Mouse (Mus musculus) fibroblast of lung, adult 2 months (primary cell): ENCODE results near the gene Tut7.
"Not testable (repeated sequence)": the region's sequence is repeated elsewhere in the genome, so short reads cannot be mapped to it uniquely, and the experiment has no call there.

ENCODE experiments used
- DNase-seq: peaks from one replicate; pipeline ENCODE4 v3.0.0-alpha.2; 2011; ENCODE audit warnings: low read depth

Tut7 gene

DNA sequence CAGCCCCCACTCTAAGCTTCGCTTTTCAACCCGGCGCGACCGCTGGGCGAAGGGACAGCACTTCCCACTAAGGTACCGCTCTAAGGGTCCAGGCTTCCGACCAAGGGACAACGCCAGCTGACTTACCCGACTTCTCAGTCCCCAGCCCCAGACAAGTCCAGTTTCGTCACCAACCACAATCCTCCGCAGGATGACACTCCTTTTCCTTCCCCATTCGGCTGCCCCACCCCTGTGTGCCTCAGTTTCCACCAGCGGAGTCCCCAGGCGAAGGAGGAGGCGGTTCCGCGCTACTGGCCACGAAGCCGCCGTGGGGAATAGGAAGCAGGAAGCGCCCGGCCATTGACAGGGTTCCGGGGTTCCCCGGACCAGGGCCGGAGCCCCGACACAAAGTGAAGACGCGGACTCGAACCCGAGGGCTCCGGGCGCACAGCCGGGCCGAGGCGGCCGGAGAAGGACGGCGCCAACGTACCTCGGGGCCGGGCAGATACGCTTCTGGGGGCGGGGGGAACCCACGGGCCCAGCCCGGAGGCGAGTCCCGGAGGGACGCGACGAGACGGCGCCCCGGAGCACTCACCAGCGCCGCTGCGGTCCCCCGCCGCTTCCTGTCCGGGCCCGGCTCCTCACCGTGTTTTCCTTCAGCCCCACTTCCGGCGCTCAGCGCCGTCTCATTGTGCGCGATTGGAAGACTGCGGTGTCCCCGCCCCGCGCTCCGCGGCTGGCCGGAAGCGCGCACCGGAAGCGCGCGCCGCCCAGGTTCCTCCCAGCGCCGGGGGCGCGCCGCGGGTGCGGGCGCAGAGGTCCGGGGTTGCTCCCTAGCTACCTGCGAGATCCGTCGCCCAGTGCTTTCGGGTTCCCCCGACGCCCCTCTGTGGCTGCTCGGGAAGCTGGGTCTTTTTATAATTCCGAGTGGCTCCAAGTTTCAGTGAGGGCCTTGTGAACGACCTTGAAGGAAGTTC, at the start of gene Tut7:
Tut7 (minus strand) TSS at position 641 of the 956 bp plus-strand sequence.
- DNase-seq, result peak; percentile 79

DNA sequence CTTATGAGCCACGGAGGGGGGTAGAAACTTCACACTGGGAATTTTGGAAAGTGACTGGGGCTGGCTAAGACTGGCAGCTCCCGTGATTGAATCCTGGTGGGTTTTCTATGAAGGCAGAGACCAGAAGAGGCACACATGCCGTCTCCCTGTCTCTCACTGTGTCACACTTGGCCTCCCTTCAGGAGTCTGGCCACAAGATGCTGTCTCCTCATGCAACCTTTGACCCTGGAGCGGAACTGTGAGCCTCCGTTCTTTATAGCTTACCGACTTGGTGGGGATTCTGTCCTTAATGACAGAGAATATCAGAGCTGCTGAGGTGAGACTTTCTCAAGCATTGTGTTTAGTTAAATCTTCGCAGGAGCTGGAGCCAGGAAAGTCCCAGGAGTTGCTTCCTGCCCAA, 49.5 kb upstream of the Tut7 start:
- DNase-seq, result no peak

DNA sequence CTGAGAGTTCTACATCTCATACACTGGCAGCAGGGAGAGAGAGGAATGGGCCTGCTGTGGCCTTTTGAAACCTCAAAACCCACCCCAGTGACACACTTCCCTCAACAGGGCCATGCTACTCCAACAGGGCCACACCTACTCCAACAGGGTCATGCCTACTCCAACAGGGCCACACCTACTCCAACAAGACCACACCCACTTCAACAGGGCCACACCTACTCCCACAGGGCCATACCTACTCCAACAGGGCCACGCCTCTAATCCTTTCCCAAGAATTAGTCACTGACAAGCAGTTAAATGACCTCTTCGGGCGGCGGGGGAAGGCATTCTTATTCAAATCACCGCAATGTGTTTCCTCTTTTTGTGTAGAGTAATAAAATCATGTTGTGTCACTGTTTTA, 47.1 kb upstream of the Tut7 start:
- no peak for DNase-seq

DNA sequence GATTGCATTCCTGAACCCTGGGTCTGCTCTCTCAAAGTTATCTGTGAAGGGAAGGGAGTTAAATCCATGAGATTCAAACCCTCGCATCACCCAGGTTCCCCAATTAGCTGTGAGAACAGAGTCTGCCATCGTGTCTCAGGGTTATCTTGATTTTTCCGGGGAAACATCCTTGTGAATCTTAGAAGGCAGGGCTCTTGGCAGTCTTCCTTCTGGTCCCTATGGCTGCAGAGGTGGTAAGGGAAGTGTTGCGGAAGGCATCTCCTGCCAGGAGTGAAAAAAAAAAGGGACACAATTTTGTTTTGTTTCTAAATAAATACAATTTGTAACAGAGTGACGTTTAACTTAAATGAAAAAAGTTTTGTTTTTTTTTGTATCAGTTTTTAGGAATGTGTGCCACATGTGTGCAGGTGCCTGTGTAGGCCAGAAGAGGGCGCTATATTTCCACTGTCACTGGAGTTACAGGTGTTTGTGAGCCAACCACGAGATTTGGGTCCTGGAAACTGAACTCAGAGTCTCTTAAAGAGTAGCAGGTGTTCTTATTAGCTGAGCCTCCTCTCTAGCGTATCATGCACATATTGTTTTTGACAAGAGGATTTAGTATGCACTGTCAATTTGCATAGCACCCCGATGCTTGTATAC, 45.2 kb upstream of the Tut7 start:
- DNase-seq, result no peak

DNA sequence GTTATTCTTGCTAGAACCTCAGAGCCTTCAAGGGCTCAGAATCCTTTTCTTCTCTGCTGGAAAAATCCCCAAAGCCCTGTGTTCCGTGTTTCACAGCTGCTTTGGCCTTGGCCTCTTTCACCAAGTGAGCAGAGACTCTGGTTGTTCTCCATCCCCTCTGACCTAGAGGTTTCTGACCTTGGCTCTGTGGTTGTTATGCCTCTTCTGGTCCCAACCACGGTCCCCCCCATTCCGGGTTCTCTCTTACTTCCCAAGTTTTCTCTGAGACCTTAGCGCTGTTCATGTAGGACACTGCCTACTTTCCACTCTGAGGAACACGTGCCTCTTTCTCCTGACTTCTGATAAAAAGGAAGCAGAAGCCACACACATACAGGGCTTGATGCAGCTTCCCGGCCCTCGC, 44.2 kb upstream of the Tut7 start:
- no peak for DNase-seq

DNA sequence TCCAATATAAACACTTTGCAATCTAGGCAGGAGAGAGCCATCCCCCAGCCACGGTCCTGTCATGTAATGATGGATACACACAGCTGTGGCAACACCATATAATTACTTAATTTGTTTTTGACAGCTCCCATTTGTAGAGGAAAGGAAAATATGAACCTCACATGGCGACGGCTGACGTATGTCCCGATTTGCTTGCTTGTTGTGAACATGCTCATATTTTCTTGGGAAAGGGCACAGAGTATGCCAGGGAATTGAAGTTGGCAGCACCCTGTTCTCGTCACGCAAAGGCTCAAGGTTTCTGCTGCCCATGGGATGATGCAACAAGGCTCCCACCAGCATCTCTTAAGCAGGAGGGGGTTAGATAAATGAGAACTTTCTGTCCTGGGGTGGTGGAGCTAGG, 36.6 kb upstream of the Tut7 start:
- peak; percentile 86 for DNase-seq

DNA sequence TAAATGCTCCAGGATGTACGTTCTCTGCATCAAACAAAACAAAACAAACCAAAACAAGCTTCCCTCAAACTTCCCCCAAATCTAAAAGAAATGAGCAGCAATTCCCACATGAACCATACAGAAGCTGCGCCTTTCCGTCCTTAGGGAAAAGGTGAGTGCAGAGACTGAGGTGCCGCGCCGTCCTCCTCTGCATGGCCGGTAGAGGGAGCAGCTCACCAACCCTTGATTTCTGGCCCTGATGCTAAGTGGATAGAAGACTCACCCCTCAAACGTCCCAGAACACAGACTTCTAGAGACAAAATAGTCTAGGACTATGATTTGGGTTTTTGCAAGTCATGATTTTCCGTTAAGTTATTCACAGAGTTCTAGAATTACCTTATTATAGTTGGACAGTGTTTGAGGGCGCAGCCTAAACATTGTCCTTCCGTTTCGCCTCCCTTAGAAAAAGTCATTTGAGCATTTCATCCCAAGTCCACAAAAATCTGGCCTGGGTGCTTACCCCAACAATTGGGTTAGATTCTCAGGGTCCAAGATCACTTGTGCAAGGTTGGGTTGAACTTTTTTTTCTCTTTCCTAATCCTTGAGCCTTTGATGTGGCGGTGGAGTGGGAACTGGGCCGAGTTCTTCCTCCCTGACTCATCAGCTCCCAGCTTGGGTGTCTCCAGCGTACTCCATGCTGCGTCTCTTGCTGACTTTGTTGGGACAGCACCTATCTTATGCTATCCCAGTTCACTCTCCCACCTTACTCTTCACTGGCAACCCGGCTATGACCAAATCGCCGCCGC, 33.5 kb upstream of the Tut7 start:
- peak; percentile 64 for DNase-seq

DNA sequence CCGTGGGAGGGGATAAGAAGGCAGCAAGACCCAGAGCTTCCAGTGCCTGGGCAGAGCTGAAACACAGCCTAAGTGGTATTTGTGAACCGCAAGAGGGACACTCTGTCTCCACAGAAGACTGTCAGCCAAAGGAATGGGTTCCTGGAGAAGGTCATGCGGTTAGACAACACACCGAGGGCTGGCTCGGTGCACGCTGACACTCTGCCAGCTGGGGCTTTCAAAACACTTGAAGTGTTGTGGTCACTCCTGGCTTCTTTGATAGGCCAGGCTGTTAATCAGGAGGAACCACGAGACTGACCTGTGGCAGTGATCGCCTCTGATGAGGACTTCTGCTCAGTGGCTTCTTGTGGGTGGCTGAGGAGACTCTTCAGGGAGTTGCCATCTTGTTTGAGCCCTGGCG, 30.5 kb upstream of the Tut7 start:
- DNase-seq, result peak; percentile 97

DNA sequence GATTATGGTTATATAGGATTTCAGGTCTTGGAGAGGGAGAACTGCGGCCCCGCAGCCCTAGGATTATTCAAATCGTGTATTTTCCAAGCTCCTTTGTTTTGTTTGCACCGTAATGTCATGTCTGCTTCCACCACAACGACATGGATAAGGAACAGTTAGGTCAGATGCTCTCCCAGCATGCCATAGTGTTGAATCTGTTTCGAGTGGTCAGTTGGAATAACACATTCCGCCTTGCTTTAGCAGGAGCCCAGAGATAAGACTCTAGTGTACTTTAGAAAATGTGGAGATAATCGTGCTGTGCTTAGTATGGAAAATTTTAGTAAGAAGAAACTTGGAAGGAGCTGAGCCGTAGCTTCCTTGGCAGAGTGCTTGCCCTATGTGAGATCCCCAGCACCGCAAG, 27.4 kb upstream of the Tut7 start:
- no peak for DNase-seq

DNA sequence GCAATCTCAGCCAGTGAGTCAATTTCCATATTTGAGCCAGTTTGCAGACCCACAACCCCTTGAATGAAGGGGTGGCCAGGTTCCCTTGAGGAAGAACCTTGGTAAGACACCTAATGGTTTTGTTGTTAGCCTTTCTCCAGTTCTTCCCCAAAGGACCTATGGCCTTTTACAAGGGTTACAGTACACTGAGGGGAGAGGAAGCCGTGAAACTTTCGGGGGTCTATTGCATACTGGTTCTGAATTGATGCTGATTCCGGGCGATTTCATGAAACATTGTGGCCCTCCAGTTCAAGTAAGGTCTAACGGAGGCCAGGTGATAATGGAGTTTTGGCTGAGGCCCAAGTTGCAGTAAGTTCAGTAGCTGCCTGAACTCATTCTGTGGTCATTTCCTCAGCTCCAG, 21.7 kb upstream of the Tut7 start:
- no peak for DNase-seq

DNA sequence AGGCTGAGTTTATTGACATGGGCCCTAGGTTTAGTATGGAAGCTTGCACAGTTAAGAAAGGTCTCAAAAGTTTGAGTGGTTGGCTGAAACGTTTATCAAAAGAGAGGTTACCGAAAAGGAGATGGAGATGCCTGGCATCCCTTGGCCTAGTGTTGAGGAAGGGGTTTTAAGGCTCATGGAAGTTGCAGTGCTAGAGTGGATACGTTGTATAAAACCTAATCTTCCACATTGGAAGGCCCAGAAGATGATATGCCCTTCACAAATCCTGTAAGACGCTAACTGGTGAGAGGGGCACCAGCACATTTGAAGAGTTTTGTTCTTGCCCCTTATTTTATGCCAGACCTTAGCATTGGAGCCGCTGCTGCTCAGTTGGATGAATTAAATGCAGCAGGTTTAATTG, 21.0 kb upstream of the Tut7 start:
- no peak for DNase-seq

DNA sequence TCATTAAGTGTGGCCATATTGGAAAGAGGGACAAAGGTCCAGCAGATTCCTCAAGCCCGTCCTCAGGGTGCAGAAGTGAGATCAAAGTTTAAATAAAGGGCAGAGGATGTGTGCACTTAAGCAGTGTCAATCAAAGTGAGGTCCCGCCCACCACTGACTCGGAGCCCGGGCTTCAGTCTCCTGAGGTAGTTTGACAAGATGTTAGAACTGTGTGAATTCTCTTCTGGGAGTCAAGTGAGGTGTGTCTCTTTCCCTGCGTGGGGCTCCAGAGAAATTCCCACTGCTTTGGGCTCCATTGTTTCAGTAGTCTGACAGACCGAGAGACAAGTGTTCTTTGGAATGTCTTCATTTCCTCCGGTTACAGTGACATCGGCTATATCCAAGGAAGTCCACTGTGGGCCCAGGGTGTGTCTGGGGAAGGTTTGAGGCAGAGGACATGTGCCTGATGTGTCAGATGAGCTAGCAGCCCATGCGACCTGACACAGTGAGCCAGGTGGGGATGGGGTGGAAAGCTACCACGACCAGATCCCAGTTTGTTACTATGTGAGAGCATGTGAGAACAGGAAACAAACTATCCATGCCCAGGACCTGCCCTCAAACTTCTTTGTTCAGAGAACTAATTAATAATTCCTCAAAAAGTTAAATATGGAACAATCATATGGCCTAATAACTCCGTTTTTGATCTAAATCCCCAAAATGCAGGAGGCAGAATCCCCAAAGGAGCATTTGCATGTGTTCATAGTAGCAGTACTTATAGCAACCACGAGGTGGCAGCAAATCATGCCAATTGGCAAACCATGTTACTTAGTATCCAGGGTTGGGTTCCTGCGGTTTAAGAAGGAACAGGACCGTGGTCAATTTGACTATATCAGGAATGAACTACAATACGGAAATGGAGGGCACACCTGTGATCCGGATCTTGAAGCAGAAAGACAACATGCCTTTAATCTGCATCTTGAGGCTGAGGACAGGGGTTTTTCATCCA, 19.6 kb upstream of the Tut7 start:
- peak; percentile 60 for DNase-seq

DNA sequence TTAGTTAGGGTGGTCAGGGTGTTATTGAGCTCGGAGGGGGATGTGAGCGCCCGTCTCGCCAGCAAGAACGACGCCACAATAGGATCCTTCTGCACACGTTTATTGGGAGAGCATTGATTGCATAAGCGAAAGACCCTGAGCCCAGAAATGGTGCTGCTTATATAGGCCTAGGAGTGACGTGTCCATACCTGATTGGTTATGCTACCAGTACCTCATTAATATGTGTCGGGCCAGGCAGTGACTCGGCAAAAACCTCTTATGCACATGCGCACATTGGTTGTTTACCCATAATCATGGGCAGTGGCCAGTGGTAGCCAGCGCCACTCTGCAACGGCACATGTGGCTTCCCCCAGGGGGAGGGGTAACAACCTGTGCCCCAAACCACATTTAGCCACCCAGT, 18.8 kb upstream of the Tut7 start:
- not testable (repeated sequence) for DNase-seq

DNA sequence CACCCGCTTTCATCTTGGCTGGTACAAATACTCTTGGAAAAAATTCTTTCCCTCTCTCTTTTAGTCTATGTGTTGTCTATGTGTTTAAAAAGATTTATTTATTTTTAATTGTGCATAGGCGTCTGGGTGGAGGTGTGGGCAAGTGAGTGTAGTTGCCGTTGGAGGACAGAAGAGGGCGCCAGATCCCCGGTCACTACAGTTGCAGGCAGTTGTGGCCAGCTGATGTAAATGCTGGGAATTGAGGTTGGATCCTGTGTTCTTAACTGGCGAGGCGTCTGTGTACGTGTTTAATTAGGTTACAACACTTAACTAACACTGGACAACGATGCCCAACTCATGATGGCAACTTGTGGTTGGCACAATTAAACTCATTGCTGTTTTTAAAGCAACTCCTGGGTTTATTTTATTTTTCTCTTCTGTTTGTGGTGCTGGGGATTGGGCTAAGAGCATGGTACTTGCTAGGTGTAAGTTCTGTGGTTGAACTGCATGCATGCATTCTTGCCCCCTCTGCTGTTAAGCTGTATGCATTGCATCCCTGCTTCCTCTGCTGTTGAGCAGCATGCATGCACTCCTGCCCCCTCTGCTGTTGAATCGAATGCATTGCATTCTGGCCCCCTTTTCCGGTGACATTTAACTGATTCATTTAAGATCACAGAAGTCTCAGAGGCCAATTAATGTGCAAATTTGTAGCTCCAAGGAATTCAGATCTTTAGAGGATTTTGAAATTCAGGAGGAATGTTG, 17.7 kb upstream of the Tut7 start:
- peak; percentile 78 for DNase-seq

DNA sequence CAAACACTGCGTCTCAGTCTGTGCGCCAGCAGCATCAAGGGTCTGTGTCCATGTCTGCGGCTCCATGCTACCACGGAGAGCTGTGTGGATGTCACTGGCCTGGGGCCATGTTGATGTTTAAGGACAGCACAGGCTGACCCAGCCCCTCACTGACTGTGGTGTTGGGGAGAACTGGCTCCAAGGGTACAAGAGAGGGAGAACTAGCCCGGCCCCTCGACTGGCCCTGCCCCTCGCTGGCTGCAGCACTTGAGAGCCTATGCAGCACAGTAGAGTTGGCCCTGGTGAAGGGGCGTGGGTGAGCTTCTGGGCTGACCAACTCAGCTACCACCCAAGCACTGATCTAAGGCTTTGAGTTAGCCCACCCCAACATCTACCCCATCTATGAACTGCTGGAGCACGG, 16.4 kb upstream of the Tut7 start:
- no peak for DNase-seq

DNA sequence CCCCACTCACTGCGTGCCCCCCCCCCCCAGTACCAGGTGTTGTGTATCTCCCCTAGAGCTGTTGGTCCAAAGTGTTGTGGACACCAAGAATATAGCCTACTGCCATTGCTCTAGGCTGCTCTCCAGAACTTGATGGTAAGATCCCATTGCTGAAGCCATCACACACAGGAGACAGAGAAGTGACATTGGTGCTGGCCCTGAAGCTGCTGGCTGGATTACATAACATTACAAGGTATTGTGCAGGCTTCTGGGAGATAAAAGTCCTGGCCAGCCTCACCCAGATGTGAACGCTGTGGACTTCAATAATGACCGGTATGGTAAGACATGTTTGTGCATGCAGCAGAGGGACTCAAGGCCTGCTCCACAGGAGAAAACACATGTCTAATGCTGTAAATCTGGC, 15.5 kb upstream of the Tut7 start:
- no peak for DNase-seq

DNA sequence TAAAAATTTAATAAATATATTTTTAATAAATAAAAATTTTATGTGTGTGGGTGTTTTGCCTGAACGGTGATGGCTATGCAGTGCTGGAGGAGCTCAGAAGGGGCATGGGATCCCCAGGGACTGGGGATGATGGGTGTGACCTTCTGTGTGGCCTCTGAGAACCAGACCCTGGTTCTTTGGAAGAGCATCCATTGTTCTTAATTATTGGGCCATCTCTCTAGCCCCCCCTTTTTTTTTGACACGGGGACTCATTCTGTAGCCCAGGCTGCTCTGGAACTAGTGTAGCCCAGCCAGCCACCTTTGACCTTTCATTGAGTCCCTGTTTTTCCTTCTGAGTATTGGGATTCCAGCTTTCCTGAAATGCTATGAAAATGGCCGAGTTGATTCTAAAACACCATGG, 13.9 kb upstream of the Tut7 start:
- no peak for DNase-seq

DNA sequence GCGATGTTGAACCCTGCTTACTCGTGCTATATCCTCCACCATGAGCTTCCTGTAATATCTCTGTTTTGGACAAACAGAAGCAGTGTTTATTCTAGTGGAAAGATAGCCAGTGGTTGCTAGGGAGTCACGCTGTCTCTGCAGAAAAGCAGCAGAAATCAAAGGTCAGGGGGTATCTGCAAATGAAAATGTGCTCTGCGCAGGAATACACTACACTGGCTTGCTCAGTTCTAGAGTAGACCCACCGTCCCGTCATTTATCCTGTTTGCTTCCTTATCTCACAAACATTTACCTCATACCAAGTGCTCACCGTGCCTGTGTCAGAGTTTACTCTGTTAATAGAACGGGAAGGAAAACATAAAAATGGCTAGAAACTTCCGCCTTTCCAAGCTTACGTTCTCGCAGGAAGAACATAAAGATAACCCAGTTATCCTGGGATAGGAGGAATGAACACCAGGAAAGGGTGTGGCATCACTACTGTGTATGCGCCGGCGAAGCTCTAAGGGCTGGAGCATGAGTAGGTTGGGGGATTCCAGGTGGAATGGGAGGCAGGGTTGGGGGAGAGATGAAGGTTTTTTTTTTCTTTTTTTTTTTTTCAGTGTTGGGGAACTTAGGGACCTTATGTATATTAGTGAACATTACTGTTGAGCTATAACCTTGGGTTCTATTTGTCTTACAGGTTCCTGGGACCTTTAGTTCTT, 13.3 kb upstream of the Tut7 start:
- no peak for DNase-seq

DNA sequence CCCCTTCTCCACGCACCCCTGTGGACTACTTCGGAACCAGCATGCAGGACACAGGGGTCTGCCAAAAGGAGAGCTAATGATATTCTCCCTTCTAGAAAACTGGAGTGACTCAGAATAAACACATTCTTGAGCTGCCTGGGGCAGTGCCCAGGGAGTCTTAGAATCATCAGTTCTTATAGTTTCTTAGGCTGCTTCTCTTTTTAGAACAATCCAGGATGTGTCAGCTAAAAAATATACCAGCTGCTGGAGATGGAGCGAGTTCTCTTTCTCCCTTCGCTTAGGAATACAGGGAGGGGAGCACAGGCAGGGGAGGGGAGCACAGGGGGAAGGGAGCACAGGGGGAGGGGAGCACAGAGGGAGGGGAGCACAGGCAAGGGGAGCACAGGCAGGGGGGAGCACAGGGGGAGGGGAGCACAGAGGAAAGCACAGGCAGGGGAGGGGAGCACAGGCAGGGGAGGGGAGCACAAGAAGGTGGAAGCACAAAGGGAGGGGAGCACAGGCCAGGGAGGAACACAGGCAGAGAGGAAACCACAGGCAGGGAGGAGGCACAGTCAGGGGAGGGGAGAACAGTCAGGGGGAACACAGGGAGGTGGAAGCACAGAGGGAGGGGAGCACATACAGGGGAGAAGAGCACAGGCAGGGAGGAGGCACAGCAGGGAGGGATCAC, 12.0 kb upstream of the Tut7 start:
- DNase-seq, result no peak

DNA sequence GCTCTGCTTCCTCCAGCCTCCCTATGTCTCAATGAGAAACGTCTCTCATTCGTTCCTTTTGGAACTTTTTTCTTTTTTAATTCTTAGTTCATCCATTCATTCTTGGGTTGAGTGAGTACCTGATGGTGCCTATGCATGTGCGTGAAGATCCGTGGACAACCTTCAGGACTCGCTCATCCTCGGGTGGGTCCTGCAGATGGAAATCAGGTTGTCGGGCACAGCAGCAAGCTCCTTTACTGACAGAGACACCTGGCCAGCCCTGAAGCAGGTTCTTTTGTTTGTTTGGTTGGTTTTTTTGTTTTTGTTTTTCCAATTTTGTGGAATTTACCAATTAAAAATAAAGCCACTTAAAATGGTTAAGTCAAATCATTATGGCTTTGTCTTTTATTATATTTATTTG, 9.9 kb upstream of the Tut7 start:
- DNase-seq, result no peak
